Mouse (Mus musculus): ENCODE measurements around the gene Gnb1l. TPM values are rescaled to one million over a fixed set of nuclear protein-coding genes. Genes with fewer than 3 reads are reported as not detected.

The Gnb1l gene
- total RNA-seq, 2 experiments from 2014 or later: 5.8 to 6.0 TPM

DNA sequence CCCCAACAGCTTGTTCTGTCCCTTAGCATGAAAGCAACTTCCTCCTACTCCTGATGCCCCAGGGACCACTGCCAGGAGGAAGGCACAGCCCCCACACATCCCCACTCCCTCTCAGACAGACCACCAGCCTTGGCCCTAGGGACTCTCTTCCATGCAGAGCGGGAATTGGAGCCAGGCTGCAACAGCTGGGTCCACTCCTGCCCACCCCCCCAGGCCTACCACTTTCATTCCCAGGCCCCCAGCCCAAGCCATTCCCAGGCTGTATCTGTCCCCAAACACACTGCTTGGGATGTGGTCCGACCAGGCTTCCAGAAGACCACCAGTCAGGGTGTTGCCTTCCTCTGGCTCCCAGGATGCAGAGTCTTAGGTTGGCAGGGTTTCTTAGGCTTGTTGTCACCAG lies 110.6 kb downstream of the Gnb1l start:
- no peak for TF ChIP-seq CTCF (conservative IDR thresholded peaks at IDR 0.05)
- DNase-seq (ENCODE audit: low spot score in 2 of 2): no peak
- H3K27ac ChIP-seq: no peak overlapping the region
- no peak overlapping the region for H3K4me3 ChIP-seq

DNA sequence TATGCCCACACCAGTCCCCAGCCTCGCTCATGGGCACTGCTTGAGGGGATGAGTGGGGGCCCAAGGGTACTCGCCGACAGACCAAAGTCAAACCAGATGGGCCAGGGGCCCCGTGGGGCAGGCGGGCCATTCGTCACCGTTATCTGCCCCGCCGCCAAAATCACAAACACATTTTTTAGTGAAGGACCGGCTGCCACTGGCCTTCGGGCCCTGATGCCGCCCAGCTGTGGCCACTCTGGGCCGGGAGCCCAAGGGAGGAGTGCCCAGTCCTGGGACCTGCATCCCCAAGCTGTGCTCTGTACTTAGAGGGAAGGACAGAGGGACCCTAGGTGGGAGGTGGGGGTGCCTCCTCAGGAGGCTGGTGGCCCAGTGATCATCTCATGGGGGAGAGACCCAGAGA lies 113.2 kb downstream of the Gnb1l start:
- no peak for TF ChIP-seq CTCF (conservative IDR thresholded peaks at IDR 0.05)

DNA sequence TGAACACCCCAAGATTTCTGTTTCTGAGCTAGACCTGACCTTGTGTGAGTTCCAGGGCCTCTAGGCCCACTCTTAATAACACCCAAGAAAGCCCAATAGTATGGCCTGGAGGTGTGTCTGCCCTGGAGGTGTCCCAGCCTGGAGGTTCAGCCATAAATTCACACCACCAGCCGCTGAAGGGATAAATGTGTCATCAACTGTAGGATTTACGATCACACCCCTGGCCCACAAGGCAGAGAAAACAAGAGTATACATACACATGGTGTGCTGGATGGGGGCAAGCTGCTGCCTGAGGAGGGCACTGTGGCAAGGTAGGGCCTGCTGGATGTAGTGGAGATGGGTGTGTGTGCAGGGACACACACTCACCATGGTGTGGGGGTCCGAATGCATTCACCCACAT lies 114.8 kb downstream of the Gnb1l start:
- no peak for DNase-seq (ENCODE audit: low spot score in 2 of 2)
- Histone ChIP-seq H3K27ac (no peak overlapping the region), H3K4me3 (no peak overlapping the region)
- TF ChIP-seq CTCF (conservative IDR thresholded peaks at IDR 0.05): no peak

More for the DNA sequence above, 113.2 kb downstream of the Gnb1l start:
- no peak overlapping the region for H3K27ac ChIP-seq
- DNase-seq (ENCODE audit: low spot score in 2 of 2): no peak
- H3K4me3 ChIP-seq: no peak overlapping the region

Other genes with a start within 250 kb of the Gnb1l start
- gene Ranbp1, start 250.0 kb upstream of the Gnb1l start, total RNA-seq (2021): 10 to 100 TPM; 93.6 to 98.0 TPM
- gene Gm49776, start 240.4 kb upstream of the Gnb1l start, total RNA-seq (2021): not detected
- 10 to 100 TPM; 46.1 to 46.7 TPM for gene Dgcr8, start 209.5 kb upstream of the Gnb1l start, total RNA-seq (2021)
- 100 to 1,000 TPM; 128 to 130 TPM for gene Tango2, start 150.6 kb upstream of the Gnb1l start, total RNA-seq (2021)
- gene Arvcf, start 150.5 kb upstream of the Gnb1l start, total RNA-seq (2021): 10 to 100 TPM; 40.4 to 41.4 TPM
- gene Txnrd2, start 72.3 kb upstream of the Gnb1l start, total RNA-seq (2021): 10 to 100 TPM; 19.7 to 21.4 TPM
- gene Comt, start 71.9 kb upstream of the Gnb1l start, total RNA-seq (2021): 10 to 100 TPM; 74.6 to 75.1 TPM
- gene Rtl10, start 188 bp downstream of the Gnb1l start, total RNA-seq (2021): 10 to 100 TPM in 1 of 2 experiments, 1 to 10 TPM in 1; 7.0 to 11.4 TPM
- 1 to 10 TPM; 1.4 to 1.5 TPM for gene Tbx1, start 92.0 kb downstream of the Gnb1l start, total RNA-seq (2021)
- gene Gp1bb, start 123.7 kb downstream of the Gnb1l start, total RNA-seq (2021): 1 to 10 TPM; 1.0 to 1.4 TPM
- gene Gm49601, start 127.7 kb downstream of the Gnb1l start, total RNA-seq (2021): 100 to 1,000 TPM; 207 to 223 TPM
- 100 to 1,000 TPM; 560 to 619 TPM for gene Sept5, start 131.2 kb downstream of the Gnb1l start, total RNA-seq (2021)